Mouse (Mus musculus) R1 (cell line): Measurements from ENCODE around the gene Yy1.
"Not testable (repeated sequence)": the region's sequence is repeated elsewhere in the genome, so short reads cannot be mapped to it uniquely, and the experiment has no call there.

Experiments
- DNase-seq: peaks from one replicate; pipeline ENCODE4 v3.0.0-alpha.2; 2018; ENCODE audit warnings: low read depth, low spot score

Yy1 gene

DNA sequence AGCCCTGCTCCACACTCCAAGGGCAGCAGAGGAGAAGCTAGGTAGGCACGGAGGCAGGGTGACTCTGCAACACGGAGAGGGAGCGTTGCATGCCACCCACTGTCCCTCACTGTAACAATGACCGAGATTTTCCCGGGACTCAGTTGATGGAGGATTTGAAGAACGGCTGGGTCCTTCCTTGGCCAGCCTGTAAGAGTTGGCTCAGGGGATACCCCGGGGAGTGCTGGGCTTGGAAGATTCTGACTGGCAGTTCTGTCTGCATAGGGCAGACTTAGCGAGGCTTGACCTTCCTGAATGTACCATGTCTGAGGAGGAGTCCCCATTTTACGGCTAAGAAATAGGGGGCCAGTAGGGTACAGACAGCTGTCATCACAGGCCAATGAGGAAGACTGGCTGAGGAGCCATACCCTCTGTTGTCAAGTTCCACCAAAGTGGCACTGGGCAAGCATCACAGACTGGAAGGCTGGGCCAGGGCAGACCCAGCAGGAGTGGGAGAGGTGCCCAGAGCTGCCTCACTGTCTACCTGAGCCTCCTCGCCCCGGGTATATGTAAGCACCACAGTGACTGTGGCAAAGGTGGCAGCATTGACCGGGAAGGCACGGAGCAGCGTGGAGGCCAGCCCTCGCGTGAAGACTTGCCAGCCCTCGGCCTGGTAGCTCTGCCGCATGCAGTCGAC, 33.6 kb downstream of the Yy1 start:
- DNase-seq = no peak

DNA sequence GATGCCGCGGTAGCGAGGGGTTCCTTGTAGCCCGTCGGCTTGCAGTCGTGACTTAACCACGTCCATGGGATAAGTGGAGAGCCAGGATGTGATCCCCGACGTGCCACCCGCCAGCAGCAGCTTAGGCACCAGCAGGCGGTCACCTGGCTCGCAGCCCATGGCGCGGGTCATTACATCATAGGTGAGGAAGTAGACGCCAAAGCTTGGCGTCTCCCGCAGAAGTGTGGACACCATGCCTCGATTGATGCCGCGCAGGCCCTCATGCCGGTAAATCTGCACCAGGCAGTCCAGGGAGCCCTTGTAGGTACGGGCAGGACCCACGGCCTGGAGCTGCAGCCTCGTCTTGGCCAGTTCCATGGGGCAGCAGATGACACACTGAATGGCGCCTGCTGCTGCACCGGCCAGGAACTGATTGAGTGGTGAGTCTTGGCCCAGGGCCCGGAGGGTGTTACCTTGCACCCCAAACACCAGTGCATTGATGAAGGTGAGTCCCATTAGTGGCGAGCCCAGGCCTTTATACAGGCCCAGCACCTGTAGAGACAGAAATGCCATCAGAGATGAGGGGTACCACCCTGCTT, 34.3 kb downstream of the Yy1 start:
- DNase-seq = no peak

DNA sequence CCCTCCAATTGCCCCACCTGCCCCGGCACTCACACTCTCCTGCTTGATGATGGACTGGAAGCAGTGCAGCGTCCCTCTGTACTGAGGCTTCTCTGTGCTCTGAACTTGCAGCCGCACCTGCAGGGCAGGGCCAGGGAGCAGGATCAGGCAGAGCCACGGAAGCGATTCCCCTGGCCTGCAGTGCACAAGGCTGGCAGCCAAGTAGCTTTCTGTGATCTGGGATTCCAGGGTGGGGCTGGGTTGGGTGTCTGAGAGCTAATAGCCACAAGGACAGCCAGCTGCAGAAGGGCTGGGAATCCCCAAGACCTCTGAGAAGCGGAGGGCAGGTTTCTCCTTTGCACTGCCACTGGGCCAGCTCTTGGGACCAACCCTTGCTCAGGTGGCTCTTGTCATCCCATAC, 34.9 kb downstream of the Yy1 start:
- no peak for DNase-seq

GRCm38 (mm10) chr12:108829636-108830035, 36.9 kb downstream of the Yy1 start:
- DNase-seq = peak; percentile 27

DNA sequence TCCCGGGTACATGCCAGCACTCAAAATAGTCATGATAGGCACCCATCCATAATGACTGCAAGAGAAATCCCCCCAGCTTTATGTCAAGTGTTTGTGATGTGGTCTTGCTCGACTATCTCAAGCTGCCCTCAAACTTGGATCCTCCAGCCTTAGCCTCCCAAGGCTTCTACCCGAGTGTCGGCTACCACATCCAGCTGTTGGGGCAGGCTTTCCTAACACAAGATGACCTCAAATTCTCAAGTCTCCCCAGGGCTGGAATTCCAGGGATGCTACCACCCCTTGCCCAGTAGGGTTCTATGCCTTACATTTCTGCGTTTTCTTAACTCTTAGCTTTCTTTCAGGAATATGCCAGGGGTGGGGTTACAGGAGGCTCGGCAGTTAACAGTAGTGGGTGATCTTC, 37.6 kb downstream of the Yy1 start:
- no peak for DNase-seq

DNA sequence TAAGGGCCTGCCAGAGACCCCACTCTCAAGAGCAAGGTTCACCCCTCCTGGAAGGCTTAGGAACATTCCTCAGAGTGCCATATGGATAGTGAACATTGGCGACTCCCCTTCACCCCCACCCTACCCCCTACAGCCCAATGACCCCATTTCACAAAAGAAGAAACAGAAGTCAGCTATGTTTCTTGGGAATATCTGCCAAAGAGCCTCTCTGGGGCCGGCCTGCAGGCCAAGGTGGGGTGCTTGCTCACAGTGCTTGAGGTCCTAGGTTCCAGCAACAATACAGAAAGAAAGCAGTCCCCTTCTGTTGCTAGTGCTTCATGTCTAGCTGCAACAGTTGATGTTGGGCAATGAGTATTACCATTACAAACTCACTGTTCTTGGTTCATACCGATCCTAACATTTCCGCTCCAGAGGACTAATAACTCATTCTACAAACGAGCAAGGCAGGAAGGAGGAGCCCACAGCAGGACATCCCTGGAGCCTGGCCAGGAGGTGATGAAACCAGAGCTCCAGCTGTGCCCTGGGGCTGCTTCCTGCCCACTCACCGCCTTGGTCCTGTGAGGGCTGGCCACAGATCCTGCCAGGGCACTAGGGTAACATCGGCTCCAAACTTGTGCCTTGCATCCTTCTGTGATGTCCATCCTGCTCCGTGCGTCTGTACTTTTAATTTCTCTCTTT, 39.3 kb downstream of the Yy1 start:
- DNase-seq = no peak

DNA sequence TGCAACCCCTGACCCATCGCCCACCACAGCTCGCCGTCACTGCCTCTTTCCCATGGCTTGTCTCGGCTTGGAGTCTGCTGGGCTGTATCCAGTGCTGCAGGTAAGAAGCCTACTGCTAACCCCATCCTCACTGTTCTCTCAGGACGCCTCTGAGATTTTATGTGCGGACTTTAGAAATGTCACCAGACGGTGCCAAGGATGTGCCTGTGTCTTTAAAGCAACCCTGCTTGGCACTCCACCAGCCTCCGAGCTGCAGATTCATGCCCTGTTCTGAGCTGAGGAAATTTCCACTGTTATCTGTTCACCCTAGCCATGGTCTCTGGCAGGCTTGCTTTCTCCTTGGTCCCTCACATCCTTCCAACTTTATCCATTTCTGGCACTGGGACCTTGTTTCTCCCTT, 40.1 kb downstream of the Yy1 start:
- no peak for DNase-seq

DNA sequence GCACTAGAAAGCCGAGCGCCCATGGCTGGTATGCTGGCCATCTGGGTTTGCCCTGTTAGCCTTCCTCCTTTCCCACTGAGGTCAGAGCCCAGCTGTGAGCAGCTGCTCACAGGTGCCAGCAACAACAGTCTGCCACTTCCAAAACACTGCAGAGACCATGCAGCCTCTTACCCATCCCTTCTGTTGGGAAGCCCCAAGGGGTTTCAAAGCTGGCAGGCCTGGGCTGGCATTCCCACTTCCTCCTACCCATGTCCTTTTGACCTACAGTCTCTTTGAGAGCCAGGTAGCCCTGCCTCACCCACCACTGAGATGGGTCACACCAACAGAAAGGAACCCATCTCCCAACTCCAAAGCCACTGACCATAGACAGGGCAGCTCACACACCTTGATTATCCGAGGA, 40.6 kb downstream of the Yy1 start:
- DNase-seq = no peak

GRCm38 (mm10) chr12:108834337-108834736, 41.6 kb downstream of the Yy1 start:
- DNase-seq = no peak

DNA sequence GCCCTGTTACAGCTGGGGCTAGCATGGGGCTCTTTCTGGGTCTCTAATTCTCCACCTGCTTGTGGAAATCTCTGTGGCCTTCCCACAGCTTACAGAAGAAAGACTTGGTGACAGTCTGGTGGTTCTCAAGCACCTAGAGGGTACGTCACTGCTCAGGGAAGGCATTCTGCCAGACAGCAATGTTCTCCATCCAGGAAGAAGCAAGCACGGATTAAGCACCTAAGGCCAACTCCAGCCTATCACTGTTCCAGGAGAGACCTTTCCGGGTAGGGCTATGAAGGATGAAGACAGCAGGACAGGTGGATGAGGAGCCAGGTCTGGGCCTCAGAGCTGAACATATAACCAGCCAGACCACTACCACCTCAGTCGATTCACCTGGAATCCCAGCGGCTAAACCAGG, 42.0 kb downstream of the Yy1 start:
- DNase-seq = no peak

- DNase-seq = no peak
Measured at GRCm38 (mm10) chr12:108835208-108835839, 42.6 kb downstream of the Yy1 start.

- DNase-seq = peak; percentile 93
Measured at GRCm38 (mm10) chr12:108835840-108836409, 43.2 kb downstream of the Yy1 start, which contains the start of the genes Slc25a29 and Slc25a47. Slc25a29 (minus strand) TSS chr12:108835883. Slc25a47 (plus strand) TSS chr12:108836046.

GRCm38 (mm10) chr12:108836722-108837121, 43.9 kb downstream of the Yy1 start:
- DNase-seq = no peak

GRCm38 (mm10) chr12:108841181-108841580, 48.4 kb downstream of the Yy1 start:
- DNase-seq = no peak

- DNase-seq = no peak
Measured at GRCm38 (mm10) chr12:108842663-108843062, 49.9 kb downstream of the Yy1 start.

- DNase-seq = not testable (repeated sequence)
Measured at GRCm38 (mm10) chr12:108848033-108848432, 55.3 kb downstream of the Yy1 start.

DNA sequence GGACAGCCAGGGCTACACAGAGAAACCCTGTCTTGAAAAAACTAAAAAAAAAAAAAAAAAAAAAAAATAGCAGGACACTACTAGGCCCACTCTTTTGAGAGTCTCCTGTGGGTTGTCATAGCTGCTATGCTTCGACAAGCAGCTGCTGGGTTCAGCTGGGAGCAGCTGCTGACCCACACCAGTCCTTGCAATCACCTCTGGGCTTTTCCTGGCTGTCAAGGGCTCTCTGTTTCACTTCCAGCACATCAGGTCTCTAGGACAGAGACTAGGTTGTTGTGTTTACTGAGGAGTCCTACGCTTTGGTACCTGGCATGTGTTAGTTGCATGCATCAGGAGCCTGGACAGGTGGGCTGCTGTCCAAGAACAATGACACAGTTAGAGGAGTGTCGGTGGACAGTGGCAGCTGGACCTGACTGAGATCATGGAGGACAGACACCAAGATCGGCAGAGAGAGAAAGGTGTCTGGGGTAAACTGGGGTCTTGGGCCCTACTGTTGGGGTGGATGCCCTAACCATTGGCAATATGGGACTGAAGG, 56.8 kb downstream of the Yy1 start:
- DNase-seq = no peak

GRCm38 (mm10) chr12:108850129-108850528, 57.4 kb downstream of the Yy1 start:
- no peak for DNase-seq

- no peak for DNase-seq
Measured at GRCm38 (mm10) chr12:108850886-108851285, 58.1 kb downstream of the Yy1 start.

DNA sequence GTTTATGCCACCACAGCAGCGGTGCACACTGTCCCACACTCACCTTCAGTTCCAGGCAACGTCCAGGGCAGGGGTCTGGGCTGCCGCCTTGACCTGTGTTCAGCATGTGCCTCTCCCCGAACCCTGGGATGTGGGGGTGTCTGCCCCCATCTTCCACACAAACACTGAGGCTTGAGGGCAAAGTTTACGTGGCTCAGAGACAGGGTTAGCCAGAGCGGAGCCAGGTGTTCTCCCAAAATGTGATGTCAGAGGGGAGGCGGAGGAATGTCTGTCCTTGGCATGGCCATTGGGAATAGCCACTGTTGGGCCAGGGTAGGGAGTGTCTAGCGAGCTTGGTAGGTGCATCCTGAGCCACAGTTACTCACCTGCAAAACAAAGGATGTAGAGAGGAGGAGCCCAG, 60.0 kb downstream of the Yy1 start:
- no peak for DNase-seq

GRCm38 (mm10) chr12:108855081-108855480, 62.3 kb downstream of the Yy1 start:
- no peak for DNase-seq

- no peak for DNase-seq
Measured at GRCm38 (mm10) chr12:108856186-108856585, 63.4 kb downstream of the Yy1 start.
